Mouse (Mus musculus): ENCODE measurements at regions not wholly inside any gene's neighbourhood (a gene's known extent, or its start where the extent isn't known, plus 50 kb on each side); places are given as distances from the start of the nearest gene placed in this dataset.

DNA sequence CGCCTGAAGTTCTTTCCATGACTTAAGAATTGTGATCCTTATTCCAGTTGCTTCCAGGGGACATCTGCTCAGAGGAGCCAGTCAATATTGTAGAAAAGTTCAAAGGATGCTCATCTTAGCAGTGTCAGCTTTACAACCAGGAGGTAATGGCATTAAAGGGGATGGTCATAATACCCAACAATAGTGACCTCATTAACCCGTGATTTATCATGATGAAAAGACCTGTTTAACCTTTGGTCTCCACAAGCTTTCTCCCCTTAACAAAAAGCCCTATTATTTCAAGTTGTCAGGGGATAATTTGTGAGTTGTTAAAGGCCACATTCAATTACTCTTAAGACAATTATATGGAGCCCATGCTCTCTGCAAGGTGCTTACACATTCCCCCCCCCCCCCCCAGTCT lies 54.3 kb upstream of the Htatip2 start:
- Histone ChIP-seq H3K4me3 (no peak overlapping the region), H3K36me3 (no peaks in the 10 kb centered on the region), H3K4me2 (no peak overlapping the region), H3K9me3 (no peaks in the 10 kb centered on the region), H3K4me1 (peaks cover 8% of the 10 kb centered on the region; the same call in 1 of the 2 replicates), H3K27me3 (peaks cover 46% of the 10 kb centered on the region), H3K27ac (no peak overlapping the region), H3K9ac (no peak overlapping the region)
- ATAC-seq (ENCODE audit: insufficient number of reproducible peaks, insufficient read depth, low FRiP score, low TSS enrichment, low read depth) = no peak
- WGBS = 13% methylated on average over 2 of the region's 2 CpGs

DNA sequence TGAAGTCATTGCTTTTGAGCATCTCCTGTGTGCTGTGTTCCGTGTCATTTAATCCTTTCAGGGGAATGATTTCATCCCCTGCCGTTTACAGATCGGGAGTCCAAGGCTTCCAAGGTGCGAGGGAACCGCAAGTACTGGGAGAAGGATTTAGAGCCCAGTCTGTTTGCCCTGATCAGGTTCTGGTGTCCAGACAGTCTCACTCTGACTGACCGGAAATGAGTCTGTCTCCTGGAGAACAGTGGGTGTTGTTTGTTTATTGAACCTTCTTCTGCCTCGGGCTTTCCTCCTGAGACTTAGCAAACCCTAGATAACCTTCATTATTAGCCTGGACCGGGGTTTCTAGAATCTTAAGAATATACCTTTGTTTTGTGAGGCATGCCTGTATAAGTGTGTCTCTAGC lies 58.2 kb upstream of the Htatip2 start:
- Histone ChIP-seq H3K27ac (no peak overlapping the region), H3K4me1 (peaks cover 8% of the 10 kb centered on the region; the same call in 1 of the 2 replicates), H3K9me3 (no peaks in the 10 kb centered on the region), H3K9ac (no peak overlapping the region), H3K4me3 (no peak overlapping the region), H3K27me3 (peaks cover 79% of the 10 kb centered on the region), H3K4me2 (no peak overlapping the region), H3K36me3 (no peaks in the 10 kb centered on the region)
- no peak for ATAC-seq (ENCODE audit: insufficient number of reproducible peaks, insufficient read depth, low FRiP score, low TSS enrichment, low read depth)
- 15% methylated on average over 8 of the region's 8 CpGs for WGBS

DNA sequence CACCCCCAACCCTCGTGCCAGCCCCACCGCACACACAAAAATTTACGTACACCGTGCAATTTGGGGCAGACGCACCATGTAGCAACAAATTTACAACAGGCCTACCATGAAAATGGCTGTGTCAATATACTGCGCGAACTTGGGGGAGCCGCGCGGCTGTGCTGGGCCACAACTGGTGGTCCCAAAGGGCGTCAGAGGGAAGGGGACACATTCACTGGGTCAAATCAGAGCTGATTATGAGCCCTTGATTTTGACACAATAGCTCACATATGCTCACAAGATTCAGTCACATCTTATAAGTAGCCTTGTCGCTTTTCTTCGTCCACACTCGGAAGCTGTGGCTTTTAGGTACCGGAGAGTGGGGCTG lies 58.9 kb upstream of the Htatip2 start:
- Histone ChIP-seq H3K4me2 (no peak overlapping the region), H3K4me3 (no peak overlapping the region), H3K9ac (no peak overlapping the region), H3K9me3 (no peaks in the 10 kb centered on the region), H3K27me3 (peaks cover 76% of the 10 kb centered on the region), H3K36me3 (no peaks in the 10 kb centered on the region), H3K4me1 (peaks cover 8% of the 10 kb centered on the region; the same call in 1 of the 2 replicates), H3K27ac (no peak overlapping the region)
- 50% methylated on average over 15 of the region's 15 CpGs for WGBS
- no peak for ATAC-seq (ENCODE audit: insufficient number of reproducible peaks, insufficient read depth, low FRiP score, low TSS enrichment, low read depth)

GRCm38 (mm10) chr7:49699107-49700023 lies 59.5 kb upstream of the Htatip2 start:
- H3K36me3 ChIP-seq = no peaks in the 10 kb centered on the region
- peaks cover 72% of the 10 kb centered on the region for H3K27me3 ChIP-seq
- no peaks in the 10 kb centered on the region for H3K9me3 ChIP-seq
- WGBS = 30% methylated on average over 13 of the region's 13 CpGs
- H3K4me2 ChIP-seq = no peak overlapping the region
- no peak overlapping the region for H3K27ac ChIP-seq
- no peak for ATAC-seq (ENCODE audit: insufficient number of reproducible peaks, insufficient read depth, low FRiP score, low TSS enrichment, low read depth)
- H3K4me3 ChIP-seq = no peak overlapping the region
- no peak overlapping the region for H3K9ac ChIP-seq
- peaks cover 8% of the 10 kb centered on the region; the same call in 1 of the 2 replicates for H3K4me1 ChIP-seq

- Histone ChIP-seq H3K4me2 (no peak overlapping the region), H3K27ac (no peak overlapping the region), H3K4me3 (no peak overlapping the region), H3K27me3 (peaks cover 49% of the 10 kb centered on the region), H3K9me3 (no peaks in the 10 kb centered on the region), H3K36me3 (no peaks in the 10 kb centered on the region), H3K9ac (no peak overlapping the region), H3K4me1 (peaks cover 8% of the 10 kb centered on the region; the same call in 1 of the 2 replicates)
- 21% methylated on average over 6 of the region's 6 CpGs for WGBS
- no peak for ATAC-seq (ENCODE audit: insufficient number of reproducible peaks, insufficient read depth, low FRiP score, low TSS enrichment, low read depth)
Observed at GRCm38 (mm10) chr7:49696228-49696627, 59.6 kb upstream of the Dbx1 start.

DNA sequence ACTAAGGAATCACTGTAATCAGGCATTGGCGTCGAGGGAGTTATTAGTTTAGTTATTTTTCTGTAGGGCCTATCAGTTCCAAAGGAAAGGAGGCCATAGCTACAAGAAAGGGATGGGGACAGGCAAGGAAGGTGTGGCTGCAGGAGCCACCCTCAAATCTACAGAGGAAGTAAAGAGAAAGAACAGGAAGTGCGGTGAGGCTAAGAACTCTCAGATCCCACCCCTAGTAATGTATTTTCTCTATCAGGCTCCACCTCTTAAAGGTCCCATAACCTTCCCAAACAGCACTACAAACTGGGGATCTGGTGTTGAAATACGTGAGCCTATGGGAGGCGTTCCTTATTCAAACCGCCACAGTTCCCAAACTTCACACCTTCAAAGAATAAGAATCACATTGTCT lies 52.9 kb upstream of the Dbx1 start:
- no peak overlapping the region for H3K27ac ChIP-seq
- peaks cover 8% of the 10 kb centered on the region for H3K4me1 ChIP-seq
- WGBS = 41% methylated on average over 6 of the region's 6 CpGs
- no peak overlapping the region for H3K4me3 ChIP-seq
- H3K4me2 ChIP-seq = no peak overlapping the region
- no peaks in the 10 kb centered on the region for H3K9me3 ChIP-seq
- H3K36me3 ChIP-seq = no peaks in the 10 kb centered on the region
- H3K27me3 ChIP-seq = peaks cover 56% of the 10 kb centered on the region
- H3K9ac ChIP-seq = no peak overlapping the region
- ATAC-seq (ENCODE audit: insufficient number of reproducible peaks, insufficient read depth, low FRiP score, low TSS enrichment, low read depth) = no peak

DNA sequence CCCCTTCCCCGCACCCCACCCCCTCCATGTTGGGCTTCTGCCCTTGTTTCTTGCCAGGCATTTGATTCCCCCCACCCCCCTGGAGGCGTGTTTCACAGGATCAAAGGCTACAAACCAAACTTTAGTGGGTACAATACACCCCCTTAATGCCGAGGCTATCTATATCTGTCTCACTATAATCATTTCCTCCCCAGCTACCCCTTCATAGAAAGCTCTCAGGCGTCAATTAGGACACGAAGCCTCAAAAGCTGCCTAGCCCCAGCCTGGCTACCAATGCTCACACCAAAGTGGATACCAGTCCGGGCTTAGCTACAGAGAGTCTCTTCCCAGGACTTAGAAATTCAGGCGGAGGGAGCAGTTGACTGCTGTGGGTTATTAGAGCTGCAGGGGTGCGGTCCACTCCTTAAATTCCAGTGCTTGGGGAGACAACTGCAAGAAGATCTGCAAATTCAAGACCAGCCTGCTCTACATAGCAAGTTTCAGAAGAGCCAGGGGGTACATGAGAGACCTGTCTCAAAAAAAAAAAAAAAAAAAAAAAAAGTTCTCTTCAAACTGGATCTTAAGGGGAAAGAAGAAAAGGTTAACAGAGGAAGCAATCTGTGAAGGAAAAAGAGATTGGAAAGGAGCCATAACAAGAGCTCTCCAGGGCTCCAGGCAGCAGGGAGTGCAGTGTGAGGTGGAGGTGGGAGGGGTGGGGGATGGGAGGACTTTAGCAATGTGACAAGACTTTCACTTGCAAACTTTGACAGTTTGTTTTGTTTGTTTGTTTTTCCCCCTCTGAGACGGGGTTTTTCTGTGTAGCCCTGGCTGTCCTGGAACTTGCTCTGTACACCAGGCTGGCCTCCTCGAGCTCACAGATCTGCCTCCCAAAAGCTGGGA lies 52.1 kb upstream of the Dbx1 start:
- WGBS = 5% methylated on average over 10 of the region's 10 CpGs

GRCm38 (mm10) chr7:49687658-49688376 lies 51.2 kb upstream of the Dbx1 start:
- peaks cover 71% of the 10 kb centered on the region for H3K27me3 ChIP-seq

More for the DNA sequence above, 52.1 kb upstream of the Dbx1 start:
- peak overlapping the region; percentile 40 for H3K4me2 ChIP-seq
- no peak overlapping the region for H3K4me3 ChIP-seq
- ATAC-seq (ENCODE audit: insufficient number of reproducible peaks, insufficient read depth, low FRiP score, low TSS enrichment, low read depth) = no peak
- H3K9ac ChIP-seq = 0 out of 2 replicates have a peak overlapping the region, but pooled peaks have one; percentile 6
- peaks cover 8% of the 10 kb centered on the region for H3K4me1 ChIP-seq
- no peaks in the 10 kb centered on the region for H3K36me3 ChIP-seq
- H3K27me3 ChIP-seq = peaks cover 64% of the 10 kb centered on the region
- no peaks in the 10 kb centered on the region for H3K9me3 ChIP-seq
- H3K27ac ChIP-seq = no peak overlapping the region

DNA sequence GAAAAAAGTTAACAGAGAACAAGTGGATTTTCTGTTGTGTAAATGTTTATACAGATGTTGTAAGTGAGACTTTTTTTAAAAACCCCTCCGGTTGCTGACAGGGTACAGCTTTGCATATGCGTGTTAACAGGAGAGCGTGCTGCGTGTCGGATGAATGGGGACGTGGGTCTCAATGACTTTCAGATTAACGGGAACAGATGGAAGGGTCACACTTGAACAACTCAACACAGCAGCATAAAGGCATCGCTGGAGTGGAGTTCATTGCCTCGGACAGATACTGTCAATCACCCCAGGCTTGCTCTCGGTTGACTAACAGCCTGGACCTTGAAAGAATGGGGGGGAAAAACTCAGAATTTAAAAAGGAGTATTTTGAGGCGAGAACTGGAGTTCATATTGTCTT lies 50.3 kb upstream of the Dbx1 start:
- peaks cover 8% of the 10 kb centered on the region for H3K4me1 ChIP-seq
- H3K36me3 ChIP-seq = no peaks in the 10 kb centered on the region
- H3K4me2 ChIP-seq = no peak overlapping the region
- H3K27ac ChIP-seq = no peak overlapping the region
- no peak overlapping the region for H3K4me3 ChIP-seq
- 24% methylated on average over 11 of the region's 11 CpGs for WGBS
- peaks cover 79% of the 10 kb centered on the region for H3K27me3 ChIP-seq
- H3K9ac ChIP-seq = no peak overlapping the region
- no peak for ATAC-seq (ENCODE audit: insufficient number of reproducible peaks, insufficient read depth, low FRiP score, low TSS enrichment, low read depth)
- no peaks in the 10 kb centered on the region for H3K9me3 ChIP-seq

More at GRCm38 (mm10) chr7:49687658-49688376, 51.2 kb upstream of the Dbx1 start:
- Histone ChIP-seq H3K36me3 (no peaks in the 10 kb centered on the region), H3K4me2 (peak overlapping the region; percentile 40; the same call in 1 of the 2 replicates), H3K4me1 (peaks cover 8% of the 10 kb centered on the region), H3K27ac (no peak overlapping the region), H3K9ac (0 out of 2 replicates have a peak overlapping the region, but pooled peaks have one; percentile 6), H3K9me3 (no peaks in the 10 kb centered on the region), H3K4me3 (no peak overlapping the region)
- ATAC-seq (ENCODE audit: insufficient number of reproducible peaks, insufficient read depth, low FRiP score, low TSS enrichment, low read depth) = no peak
- WGBS = 16% methylated on average over 10 of the region's 10 CpGs
